Mouse (Mus musculus) layer of hippocampus, adult 9-11 months (tissue): ENCODE measurements around the gene Xrcc6.
A peak's percentile ranks its signal among the peaks of the same experiment; 100 is the strongest.

Experiments
- DNase-seq: peaks from one replicate; pipeline ENCODE4 v3.0.0; 2022

Gene Xrcc6

GRCm38 (mm10) chr15:81987646-81988045 lies at the start of gene Xrcc6:
TSS of gene Xrcc6 (plus strand) at chr15:81987835.
- DNase-seq = no peak

GRCm38 (mm10) chr15:81938246-81938645 lies 49.4 kb upstream of the Xrcc6 start:
- DNase-seq = no peak

- DNase-seq = no peak
These were observed 48.4 kb upstream of the Xrcc6 start for GRCm38 (mm10) chr15:81939157-81939715.

GRCm38 (mm10) chr15:81939774-81940173 lies 47.9 kb upstream of the Xrcc6 start:
- no peak for DNase-seq

- DNase-seq = no peak
These were observed 47.4 kb upstream of the Xrcc6 start for GRCm38 (mm10) chr15:81940219-81940618.

GRCm38 (mm10) chr15:81941010-81941409 lies 46.6 kb upstream of the Xrcc6 start:
- no peak for DNase-seq

GRCm38 (mm10) chr15:81943176-81943749 lies 44.4 kb upstream of the Xrcc6 start:
- no peak for DNase-seq

- DNase-seq = no peak
These were observed 38.6 kb upstream of the Xrcc6 start for GRCm38 (mm10) chr15:81949076-81949475.

- no peak for DNase-seq
These were observed 38.0 kb upstream of the Xrcc6 start for GRCm38 (mm10) chr15:81949476-81950131.

GRCm38 (mm10) chr15:81950716-81951115 lies 36.9 kb upstream of the Xrcc6 start:
- DNase-seq = no peak

GRCm38 (mm10) chr15:81951159-81951558 lies 36.5 kb upstream of the Xrcc6 start:
- DNase-seq = no peak

GRCm38 (mm10) chr15:81952310-81952709 lies 35.3 kb upstream of the Xrcc6 start:
- DNase-seq = no peak

GRCm38 (mm10) chr15:81954151-81954583 lies 33.5 kb upstream of the Xrcc6 start:
- DNase-seq = no peak

GRCm38 (mm10) chr15:81954716-81955115 lies 32.9 kb upstream of the Xrcc6 start:
- DNase-seq = no peak

- DNase-seq = no peak
These were observed 32.2 kb upstream of the Xrcc6 start for GRCm38 (mm10) chr15:81955414-81955813.

- peak; percentile 54 for DNase-seq
These were observed 31.2 kb upstream of the Xrcc6 start for GRCm38 (mm10) chr15:81956457-81956856.

GRCm38 (mm10) chr15:81957598-81957997 lies 30.0 kb upstream of the Xrcc6 start:
- no peak for DNase-seq

GRCm38 (mm10) chr15:81958906-81959305 lies 28.7 kb upstream of the Xrcc6 start:
- no peak for DNase-seq

- DNase-seq = peak; percentile 99
These were observed 27.2 kb upstream of the Xrcc6 start, which contains the start of gene Pmm1 for GRCm38 (mm10) chr15:81960171-81961077. TSS of gene Pmm1 (minus strand) at chr15:81960930.

GRCm38 (mm10) chr15:81961078-81961451 lies 26.6 kb upstream of the Xrcc6 start:
- no peak for DNase-seq

- DNase-seq = no peak
These were observed 23.4 kb upstream of the Xrcc6 start for GRCm38 (mm10) chr15:81964262-81964661.

- DNase-seq = no peak
These were observed 22.6 kb upstream of the Xrcc6 start for GRCm38 (mm10) chr15:81964980-81965545.
